Mouse (Mus musculus): ENCODE results near the gene Col23a1. TPM values are rescaled to one million over a fixed set of nuclear protein-coding genes. Genes with fewer than 3 reads are reported as not detected.
"Not testable (repeated sequence)": the region's sequence is repeated elsewhere in the genome, so short reads cannot be mapped to it uniquely, and the experiment has no call there.

Gene Col23a1
- polyA plus RNA-seq, 1 experiment from 2014 or later: 0.40 TPM

- 59% methylated on average over 6 of the region's 6 CpGs for WGBS (ENCODE audit: missing documents)
- H3K27ac ChIP-seq: peak overlapping the region; percentile 12; the same call in 1 of the 2 replicates
- peaks cover 22% of the 10 kb centered on the region for H3K36me3 ChIP-seq (ENCODE audit: inconsistent target)
- H3K79me2 ChIP-seq (ENCODE audit: inconsistent target): peaks cover 63% of the 10 kb centered on the region
- no peak overlapping the region for H3K4me3 ChIP-seq (ENCODE audit: inconsistent target)
These were observed 342.5 kb downstream of the Col23a1 start for GRCm38 (mm10) chr11:51632130-51632753.

DNA sequence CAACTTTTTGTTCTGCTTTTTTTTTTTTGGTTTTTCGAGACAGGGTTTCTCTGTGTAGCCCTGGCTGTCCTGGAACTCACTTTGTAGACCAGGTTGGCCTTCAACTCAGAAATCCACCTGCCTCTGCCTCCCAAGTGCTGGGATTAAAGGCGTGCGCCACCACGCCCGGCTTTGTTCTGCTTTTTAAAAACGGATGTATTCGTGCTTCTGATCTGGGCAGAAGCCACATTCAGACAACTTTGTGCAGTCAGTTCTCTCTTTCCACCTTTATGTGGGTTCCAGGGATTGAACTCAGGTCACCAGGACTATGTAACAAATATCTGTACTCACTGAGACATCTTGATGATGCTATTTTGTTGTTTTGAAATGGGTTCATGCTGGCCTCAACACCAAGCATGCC, 343.5 kb downstream of the Col23a1 start:
- H3K27ac ChIP-seq; H3K4me3 ChIP-seq (ENCODE audit: inconsistent target): not testable (repeated sequence)
- 36% methylated on average over 7 of the region's 7 CpGs for WGBS (ENCODE audit: missing documents)
- H3K36me3 ChIP-seq (ENCODE audit: inconsistent target): peaks cover 14% of the 10 kb centered on the region; the same call in 1 of the 2 replicates
- H3K79me2 ChIP-seq (ENCODE audit: inconsistent target): peaks cover 63% of the 10 kb centered on the region

Other genes starting within 250 kb of the Col23a1 start
- gene Olfr1375, start 241.8 kb upstream of the Col23a1 start, polyA plus RNA-seq (2018): not detected in 3 replicates
- 0.07 TPM in 1 of 3 replicates, not detected in the others for gene Zfp354a, start 230.7 kb upstream of the Col23a1 start, polyA plus RNA-seq (2018)
- gene Gm12569, start 69.4 kb upstream of the Col23a1 start, polyA plus RNA-seq (2018): not detected in 3 replicates
- gene Clk4, start 28.2 kb upstream of the Col23a1 start, polyA plus RNA-seq (2018): 23.5 to 51.9 TPM (median 44.7 TPM) in 3 replicates
- not detected in 3 replicates for gene BC049762, start 26.9 kb upstream of the Col23a1 start, polyA plus RNA-seq (2018)

Measured in macrophage (primary cell).